Mouse (Mus musculus) T-cell, adult 2 months (primary cell): Measurements from ENCODE around the gene Kif19a.

Experiments used
- DNase-seq: peaks from one replicate; pipeline ENCODE4 v3.0.0; 2022; ENCODE audit warnings: low spot score

Kif19a gene

DNA sequence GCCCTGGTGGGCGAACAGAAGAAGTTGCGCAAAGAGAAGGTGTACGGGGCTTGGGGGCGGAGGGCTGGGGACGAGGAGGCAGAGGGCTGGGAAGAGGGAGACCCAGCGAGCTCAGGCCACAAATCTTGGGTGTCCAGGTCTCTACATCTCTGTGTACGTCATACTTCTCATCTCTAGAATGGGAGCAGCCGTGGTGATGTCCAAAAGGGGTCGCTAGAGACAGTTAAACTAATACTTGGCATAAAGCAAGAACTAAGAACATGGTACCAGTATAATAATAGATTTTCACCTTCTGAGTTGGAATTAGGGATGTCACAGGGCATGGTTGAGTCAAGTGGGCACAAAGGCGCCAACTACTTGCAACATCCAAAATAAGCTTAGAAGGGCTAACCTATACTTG is 20.7 kb downstream of the Kif19a start:
- no peak for DNase-seq

DNA sequence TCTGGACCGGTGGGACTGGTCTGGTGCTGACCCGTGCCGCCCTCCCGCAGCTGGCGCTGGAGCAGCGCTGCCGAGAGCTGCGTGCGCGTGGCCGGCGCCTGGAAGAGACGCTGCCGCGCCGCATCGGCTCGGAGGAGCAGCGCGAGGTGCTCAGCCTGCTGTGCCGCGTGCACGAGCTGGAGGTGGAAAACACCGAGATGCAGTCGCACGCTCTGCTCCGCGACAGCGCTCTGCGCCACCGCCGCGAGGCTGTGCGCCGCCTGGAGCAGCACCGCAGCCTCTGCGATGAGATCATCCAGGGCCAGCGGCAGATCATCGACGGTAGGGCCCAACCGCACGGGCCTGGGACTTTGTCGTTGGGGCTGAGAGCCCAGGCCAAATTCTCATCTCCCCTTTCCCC is 21.1 kb downstream of the Kif19a start:
- no peak for DNase-seq

DNA sequence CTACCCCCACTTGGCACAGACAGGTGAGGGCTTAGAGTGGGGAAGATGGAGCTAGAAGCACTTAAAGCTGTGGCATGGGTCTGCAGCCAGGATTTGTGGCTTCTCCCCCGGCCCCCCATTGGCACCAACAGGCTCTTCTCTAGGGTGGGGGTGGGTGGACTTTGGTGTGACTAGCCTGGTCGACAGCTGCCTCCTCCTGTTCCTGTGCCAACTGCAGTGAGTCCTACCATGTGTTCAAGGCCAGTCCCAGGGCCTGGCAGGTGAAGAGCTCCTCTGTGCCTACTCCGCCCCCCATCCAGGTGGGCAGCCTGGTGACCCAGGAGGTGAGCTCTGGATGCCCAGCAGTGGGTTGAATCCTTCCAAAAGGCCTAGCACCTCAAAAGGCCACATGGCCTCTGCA is 22.4 kb downstream of the Kif19a start:
- no peak for DNase-seq

DNA sequence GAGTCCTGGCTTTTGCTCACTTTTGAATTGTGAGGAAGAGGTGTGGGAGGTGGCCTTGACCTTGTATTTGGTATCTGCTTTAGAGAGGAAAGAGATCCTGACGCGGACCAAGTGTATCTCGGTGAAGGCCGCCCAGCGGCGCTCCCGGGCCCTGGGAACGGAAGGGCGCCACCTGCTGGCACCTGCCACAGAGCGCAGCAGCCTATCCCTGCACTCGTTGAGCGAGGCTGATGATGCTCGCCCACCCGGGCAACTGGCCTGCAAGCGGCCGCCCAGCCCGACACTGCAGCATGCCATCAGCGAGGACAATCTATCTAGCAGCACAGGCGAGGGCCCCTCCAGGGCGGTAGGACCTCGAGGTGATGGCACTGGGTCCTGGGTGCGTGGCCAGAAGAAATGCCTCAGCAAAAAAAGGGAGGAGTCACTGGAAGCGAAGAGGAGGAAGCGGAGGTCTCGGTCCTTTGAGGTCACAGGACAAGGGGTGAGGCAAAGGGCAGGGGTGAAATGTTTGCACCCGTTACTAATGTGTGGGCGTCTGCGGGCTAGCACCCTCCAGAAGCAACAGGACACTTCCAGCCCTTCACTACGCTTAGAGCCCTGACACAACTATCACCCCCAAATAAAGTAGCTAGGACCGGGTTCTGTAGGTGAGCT is 24.0 kb downstream of the Kif19a start:
- peak; percentile 55 for DNase-seq

DNA sequence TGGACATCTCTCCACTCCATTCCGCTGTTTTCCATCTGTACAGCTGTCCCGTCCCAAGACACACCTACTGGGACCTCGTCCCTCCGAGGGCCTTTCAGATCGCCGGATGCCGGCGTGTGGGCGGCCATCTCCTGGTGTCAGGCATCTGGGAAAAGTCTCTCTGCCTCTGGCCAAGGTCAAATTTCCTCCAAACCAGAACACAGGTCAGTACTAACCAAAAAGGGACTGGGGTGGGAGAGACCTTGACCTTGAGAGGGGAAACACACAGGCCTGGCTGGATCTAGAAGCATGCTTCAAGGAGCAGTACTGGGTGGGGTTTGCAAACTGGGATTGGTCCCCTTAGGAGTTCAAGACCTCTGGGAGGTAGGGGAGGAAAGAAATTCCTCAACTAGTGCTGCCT is 24.5 kb downstream of the Kif19a start:
- no peak for DNase-seq

DNA sequence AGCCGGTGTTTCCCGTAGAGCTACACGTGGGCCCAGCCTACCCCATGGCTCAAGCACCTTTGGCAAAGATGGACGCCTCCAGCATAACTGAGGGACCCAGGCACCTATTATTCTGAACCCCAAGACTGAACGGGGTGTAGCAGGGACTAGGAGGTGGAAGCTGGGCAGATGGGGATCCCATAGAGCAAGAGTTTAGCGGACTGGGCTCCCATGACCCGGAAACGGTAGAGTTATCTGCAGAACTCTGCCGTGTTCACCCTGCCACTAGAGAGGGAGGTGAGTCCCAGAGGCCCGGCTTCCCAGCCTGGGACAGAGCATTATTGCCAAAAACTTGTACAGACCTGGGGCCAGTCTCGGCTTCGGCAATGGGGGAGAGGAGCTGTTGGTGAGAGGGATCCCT is 25.0 kb downstream of the Kif19a start:
- no peak for DNase-seq

DNA sequence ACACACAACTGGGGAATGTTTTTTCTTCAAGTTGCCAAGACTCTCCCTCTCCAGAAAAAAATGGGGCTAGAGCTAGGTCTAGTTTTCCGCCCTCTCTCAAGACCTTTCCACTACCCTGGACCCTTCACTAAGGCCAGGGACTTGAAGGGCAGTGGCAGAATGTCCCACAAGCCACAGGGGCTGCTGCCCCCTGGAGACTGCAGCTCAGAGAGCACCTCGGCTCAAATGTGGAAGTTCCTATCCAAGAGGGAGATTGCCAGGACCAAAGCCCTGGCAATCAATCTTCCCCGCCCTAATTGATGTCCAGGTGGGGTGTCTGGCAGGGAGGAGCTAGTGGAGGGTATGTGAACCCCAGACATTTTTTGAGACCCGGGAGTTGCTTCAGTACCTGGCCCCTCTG is 25.7 kb downstream of the Kif19a start:
- DNase-seq, result no peak

DNA sequence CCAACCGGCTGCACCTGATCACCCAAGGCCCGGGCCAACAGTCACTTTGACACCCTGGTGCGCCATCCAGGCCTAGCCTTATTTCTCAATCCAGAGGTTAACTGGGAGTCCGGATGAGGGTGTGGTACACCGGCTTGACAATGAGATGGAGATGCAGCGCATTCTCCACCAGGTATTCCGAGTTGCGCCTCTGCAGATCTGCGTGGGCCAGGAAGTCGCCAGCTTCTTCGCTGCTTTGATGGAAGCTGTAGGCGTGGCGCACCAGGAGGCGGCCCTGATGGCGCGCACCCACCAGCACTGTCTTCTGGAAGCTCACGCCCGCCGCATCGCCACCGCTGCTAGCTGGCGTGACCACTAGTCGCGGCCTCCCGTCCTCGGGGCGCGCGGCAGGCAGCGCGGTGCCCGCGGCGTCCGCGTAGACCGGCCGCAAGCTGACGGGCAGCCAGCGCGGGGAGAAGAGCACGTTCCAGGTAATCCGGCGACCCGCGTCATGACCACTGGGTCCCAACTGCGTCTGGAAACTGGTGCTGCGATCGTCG is 26.2 kb downstream of the Kif19a start:
- no peak for DNase-seq

DNA sequence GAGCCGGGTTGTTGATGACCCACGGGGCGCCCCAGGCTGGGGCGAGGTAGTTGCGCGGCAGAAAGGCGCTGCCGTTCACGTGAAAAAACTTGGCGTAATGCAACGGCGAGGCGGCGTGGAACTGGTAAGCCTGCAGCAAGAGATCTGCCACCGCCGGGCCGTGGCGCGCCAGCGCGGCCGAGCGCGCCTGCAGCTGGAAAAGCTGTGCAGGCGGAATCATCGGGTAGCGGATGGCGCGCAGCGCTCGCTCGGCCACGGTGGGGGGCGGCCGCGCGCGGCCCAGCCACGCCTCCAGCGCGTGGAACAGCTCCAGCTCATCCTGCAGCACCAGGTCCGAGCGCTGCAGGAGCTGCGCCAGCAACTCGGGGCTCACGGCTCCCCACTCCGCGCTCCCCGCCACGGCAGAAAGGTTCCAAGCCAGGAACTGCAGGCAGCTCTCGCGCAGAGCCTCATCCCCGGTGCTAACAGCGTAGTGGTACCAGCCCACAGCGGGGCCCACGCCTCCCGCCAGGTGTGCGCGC is 26.8 kb downstream of the Kif19a start:
- DNase-seq, result no peak

DNA sequence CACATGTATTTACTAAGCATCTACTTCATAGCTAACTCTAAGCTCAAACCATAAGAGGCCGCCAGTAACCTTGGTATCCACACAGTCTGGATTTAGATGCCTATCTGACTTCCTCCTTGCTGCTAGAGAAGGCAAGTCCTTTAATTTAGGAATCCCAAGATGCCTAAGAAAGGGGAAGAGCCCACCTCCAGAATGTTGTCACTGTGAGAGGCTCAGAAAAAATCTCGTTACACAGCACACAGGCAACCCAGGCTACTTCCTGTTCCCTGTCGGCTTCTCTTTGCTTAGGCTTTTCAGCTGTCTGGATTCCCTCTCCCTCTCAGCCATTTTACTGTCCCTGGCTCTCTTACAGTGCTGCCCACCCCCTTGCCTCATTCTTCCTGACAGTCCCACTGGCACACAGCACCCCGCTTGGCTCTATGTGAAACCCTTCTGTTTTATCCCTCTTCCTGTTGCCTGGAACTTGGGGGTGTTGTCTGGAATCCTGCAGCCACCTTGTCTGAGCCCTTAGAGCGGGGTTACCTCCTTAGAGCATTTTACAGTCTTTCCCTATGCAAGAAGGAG is 27.8 kb downstream of the Kif19a start:
- DNase-seq, result no peak

DNA sequence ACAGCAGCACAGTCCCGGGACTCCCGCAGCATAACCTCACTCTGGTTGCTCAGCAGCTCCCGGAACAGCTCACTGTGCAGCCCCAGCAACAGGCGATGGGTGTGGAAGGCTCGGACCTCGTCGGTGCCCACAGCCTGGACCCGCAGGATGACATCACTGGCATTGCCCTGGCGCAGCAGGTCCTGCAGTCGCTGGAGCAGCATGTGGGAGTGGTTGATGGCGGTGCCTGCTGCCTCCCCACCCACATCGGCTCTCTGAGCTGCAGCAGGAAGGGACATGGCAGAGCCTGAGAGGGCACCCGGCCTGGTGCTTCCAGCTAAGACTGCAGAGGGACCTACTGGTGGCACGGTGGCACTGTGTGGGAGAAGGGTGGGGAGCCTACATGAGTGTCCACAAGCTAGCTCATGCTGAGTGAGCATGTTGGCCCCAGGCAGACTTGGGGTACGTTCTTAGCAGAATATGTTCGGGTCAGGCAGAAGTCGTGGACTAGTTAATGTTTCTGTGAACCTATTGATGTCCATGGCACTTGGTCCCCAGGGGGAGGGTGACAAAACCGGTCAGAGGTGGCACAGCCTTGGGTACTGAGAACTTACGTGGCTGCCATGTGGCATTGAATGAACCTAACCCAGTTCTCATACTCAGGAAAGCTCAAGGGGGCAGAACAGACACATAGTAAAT is 28.8 kb downstream of the Kif19a start:
- DNase-seq, result no peak

DNA sequence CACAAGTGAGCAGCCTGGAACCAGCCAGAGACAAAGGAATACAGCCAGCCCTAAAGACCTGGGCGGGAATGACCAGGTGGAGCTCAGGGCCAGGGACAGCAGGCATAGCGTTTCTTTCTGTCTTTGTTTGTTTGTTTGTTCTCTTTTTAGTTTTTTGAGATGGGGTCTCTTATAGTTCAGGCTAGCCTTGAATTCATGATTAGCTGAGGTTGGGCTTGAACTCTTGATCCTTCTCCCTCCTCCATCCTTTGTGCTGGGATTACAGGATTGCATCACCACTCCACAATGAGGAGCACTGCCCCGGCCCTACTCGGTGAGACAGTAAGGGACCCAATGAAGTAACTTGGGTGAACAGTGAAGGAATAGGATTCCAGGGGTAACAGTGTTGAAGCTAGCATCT is 29.5 kb downstream of the Kif19a start:
- DNase-seq, result no peak

DNA sequence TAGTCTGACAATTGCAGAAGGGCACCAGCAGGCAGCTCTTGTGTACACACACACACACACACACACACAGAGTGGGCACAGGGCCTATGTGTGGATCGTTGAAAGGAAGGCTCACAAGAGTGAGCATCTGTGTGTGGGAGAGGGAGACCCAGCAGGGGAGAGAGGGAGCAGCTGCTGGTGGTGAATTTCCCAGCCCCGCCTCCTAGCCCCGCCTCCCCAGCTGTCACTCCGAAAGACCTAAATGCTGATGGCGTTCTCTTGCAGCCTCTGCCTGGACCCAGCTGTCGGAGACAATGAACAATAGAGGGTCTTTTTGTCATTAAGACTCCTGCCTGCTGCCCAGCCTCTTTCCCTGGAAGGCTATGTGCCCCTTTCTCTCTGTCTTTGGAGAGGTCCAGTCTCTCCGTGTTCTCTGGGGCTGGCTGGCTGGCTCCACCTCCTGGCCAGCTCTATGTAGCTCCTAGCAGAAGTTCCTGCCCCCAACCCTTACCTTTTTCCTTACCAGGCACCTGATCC is 30.1 kb downstream of the Kif19a start:
- no peak for DNase-seq

DNA sequence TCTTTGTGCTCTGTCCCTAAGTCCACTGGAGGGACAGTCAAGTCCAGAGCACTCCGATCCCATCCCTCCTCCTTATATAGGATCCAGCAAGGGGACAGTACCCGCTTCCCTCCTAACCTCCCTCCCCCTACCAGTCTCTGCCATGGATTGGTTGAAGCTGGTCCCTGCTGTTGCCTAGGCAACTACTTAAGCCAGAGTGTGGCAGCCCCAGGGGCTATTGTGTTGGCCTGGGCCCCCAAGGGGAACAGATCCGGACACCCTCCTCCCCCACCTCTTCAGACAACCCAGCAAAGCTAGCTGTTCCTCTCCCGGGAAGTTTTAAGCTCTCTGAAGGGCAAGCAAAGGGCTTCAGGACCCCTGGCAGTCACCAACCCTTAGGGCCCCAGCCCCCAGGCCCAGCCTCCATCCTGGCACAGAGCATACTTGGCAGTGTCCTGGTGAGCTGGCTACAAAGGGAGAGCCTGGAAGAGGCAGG is 30.7 kb downstream of the Kif19a start, which contains the start of gene Btbd17:
Gene Btbd17, minus strand, starts transcription at position 98 of the 475 bp plus-strand sequence.
- DNase-seq, result no peak

DNA sequence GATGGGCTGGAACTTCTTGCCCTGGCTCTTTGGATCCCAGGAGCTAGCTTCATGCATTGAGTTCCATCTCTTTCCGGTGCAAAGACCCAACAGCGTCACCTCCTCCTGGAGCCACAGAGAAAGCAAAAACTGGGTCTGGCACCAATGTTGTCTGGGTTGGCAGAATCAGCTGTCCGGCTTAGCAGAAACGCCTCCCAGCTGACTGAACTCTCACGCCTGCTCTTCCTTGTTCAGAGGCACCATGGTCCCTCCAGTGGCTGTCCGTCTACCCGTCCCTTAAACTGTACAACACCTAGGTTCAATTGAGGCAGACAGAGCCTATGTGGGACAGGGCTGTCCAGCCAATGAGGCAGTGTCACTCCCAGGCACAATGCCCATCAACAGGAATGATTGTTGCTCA is 32.0 kb downstream of the Kif19a start:
- no peak for DNase-seq

DNA sequence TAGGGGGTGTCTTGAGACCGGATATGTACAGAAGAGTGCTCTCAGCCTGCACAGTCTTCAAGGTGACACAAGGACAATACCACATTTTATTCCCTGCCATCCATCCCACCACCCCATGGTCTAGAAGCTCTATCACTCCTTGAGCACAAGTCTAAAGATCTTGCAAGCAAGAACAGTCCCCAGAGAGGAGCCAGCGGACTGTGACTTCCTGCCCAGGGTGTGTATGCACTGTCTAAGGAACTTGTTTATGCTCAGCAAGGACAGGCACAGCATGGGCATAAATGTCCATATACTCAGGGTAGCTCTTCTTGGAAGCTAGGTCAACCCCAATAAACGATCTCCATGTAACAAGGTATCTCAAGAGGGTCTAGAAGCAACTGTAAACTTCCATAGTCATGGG is 32.8 kb downstream of the Kif19a start:
- no peak for DNase-seq

DNA sequence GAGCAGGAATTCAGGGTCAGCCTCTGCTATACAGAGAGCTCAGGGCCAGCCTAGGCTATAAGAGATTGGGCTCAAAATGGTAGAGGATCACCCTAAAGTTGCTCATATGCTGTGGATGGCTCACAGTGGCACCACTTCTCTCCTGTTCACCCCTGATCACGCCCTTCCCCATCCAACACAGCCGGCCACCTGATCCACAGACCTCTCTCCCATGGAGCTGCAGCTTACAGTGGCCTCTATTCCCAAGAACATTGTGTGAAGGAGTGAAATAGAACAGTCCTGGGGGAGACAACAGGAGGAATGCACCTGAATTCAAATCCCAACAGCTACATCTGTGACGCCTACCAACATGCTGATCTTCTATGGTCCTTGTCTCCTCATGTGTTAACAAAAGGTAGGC is 33.4 kb downstream of the Kif19a start, which contains the start of gene Gpr142:
Gene Gpr142, plus strand, starts transcription at position 301 of the 400 bp plus-strand sequence.
- DNase-seq, result no peak

DNA sequence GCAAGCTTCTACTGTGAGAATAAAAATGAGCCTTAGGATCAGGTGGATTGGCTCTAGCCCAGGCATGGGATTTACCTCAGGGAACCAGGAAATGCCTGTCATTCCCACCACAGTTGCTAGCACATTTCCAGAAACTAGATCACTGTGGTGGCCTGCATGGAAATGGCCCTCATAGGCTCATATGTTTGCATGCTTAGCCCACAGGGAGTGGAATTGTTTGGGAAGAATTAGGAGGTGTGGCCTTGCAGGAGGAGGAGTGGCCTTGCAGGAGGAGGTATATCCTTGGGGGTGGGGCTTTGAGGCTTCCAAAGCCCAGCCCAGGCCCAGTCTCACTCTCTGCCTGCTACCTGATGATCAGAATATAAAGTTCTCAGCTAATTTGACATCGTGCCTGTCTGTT is 36.7 kb downstream of the Kif19a start:
- no peak for DNase-seq

DNA sequence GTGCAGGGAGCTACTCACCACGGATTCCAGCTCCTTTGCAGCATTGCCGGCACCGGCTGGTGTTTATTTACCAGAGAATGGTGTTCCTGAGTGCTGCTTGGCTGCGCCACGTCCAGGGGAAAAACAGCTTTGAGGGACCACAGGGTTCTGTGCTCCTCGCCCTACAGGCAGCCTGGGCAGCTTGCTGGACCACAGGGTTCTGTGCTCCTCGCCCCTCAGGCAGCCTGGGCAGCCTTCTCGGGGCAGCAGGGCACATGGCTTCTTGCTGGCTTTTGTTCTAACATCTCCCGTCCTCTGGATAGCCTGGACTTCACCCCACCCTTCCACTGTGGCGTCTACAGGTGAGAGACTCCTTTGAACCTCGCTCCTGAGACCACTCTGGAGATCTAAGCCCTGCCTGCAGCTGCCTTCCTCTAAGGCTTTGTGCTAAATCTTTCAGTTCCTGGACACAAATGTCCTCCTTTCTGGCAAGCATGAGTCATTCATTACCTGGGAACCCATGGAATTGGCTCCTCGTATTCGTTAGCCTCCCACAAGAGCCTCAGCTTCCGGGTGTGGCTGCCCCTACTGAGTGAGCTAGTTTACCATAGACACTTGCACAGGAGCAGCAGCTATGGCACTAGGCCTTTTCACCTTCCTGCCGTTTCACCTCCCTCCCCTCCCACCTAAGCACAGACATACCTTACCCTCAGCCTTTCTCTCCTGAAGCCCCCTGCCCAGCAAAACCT is 37.5 kb downstream of the Kif19a start:
- DNase-seq, result no peak

DNA sequence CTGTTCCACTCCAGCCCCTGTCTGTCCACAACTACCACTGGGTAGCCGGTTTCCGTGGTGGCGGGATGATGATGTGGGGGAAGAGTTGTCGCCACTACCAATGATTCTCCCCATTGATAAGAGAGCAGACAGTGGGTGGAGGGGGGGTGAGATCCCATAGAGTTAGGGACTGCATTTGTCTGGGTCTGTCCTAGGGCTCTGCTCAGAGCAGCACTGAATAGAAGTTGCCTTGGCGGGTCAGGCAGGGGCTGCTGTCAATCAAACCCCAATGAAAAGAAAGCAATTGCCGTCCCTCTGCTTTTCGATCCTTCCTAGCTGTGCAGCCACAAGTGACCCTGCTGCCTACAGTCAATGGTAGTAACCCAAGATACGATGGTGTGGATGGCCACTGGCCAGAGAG is 38.8 kb downstream of the Kif19a start:
- no peak for DNase-seq

DNA sequence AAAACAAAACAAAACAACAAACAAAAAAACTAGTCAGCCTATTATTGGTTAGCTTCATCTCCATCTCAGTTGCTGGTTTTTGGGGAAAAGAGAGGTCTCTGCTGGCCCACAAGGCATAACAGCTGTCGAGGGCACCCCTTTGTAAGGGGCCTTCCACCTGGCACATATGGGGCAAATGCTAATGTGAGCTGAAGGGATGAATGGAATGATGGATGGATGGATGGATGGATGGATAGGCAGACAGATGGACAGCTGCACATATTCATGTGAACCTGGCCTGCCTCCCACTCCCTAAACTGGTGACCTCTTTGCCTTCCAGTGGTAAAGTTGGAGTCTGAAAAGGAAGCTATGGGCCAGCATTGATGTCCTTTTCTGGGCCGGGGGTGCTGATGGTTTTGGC is 41.8 kb downstream of the Kif19a start:
- DNase-seq, result no peak
